Mouse (Mus musculus) spleen, adult 2 months (tissue): Measurements from ENCODE around the gene Spta1. TPM values are rescaled to one million over a fixed set of nuclear protein-coding genes. Genes with fewer than 3 reads are reported as not detected.

Source experiments
- DNase-seq, 2 experiments: peaks; one replicate each; pipeline versions ENCODE4 v3.0.0 to v3.0.0-alpha.2; 2012 to 2021; ENCODE audit warnings: low spot score in 2 of 2, low read depth in 1 of 2
- H3K27ac ChIP-seq: fragments of 200-500 bp; 2 replicates; pipeline ENCODE4 v1.5.1; 2012; ENCODE audit warnings: low read length, inconsistent platforms; ENCODE audit not compliant: insufficient read depth
- H3K27me3 ChIP-seq: fragments of 200-500 bp; 2 replicates; pipeline ENCODE4 v1.6.1; 2012; ENCODE audit warnings: mild to moderate bottlenecking, moderate library complexity, low read length, inconsistent platforms; ENCODE audit not compliant: control insufficient read depth, insufficient read depth
- H3K36me3 ChIP-seq: fragments of 200-500 bp; 2 replicates; pipeline ENCODE4 v1.6.1; 2012; ENCODE audit warnings: mild to moderate bottlenecking, low read length, inconsistent platforms; ENCODE audit not compliant: control insufficient read depth, insufficient read depth
- H3K4me1 ChIP-seq: fragments of 200-500 bp; 2 replicates; pipeline ENCODE4 v1.6.1; 2011; ENCODE audit warnings: inconsistent platforms; ENCODE audit not compliant: control insufficient read depth, insufficient read depth, insufficient read length
- H3K4me3 ChIP-seq: fragments of 200-500 bp; 2 replicates; pipeline ENCODE4 v1.5.1; 2011; ENCODE audit warnings: mild to moderate bottlenecking, inconsistent platforms; ENCODE audit not compliant: insufficient read depth, insufficient read length; ENCODE audit errors: extremely low read depth
- CTCF ChIP-seq: fragments of 200-500 bp; IDR thresholded peaks from 2 replicates; pipeline ENCODE4 v1.5.1; 2011; ENCODE audit warnings: mild to moderate bottlenecking, inconsistent platforms; ENCODE audit not compliant: insufficient read depth, insufficient read length, insufficient replicate concordance; ENCODE audit errors: extremely low read depth
- POLR2A ChIP-seq: fragments of 200-500 bp; IDR thresholded peaks from 2 replicates; pipeline ENCODE4 v1.6.1; 2011; ENCODE audit warnings: low read depth, low read length, inconsistent platforms
- WGBS: fragments of 180-500 bp; shearing (Covaris S2); methylation state at CpG from one replicate; pipeline ENCODE4 v1.1.7; 2018; 5-methylcytosine and 5-hydroxymethylcytosine counted together
- polyA plus RNA-seq: library from polyadenylated mRNA; depleted of rRNA; stranded (reverse); fragments of >200 nt; gene quantifications from 2 replicates; pipeline ENCODE4 v1.2.3, GENCODE M21; 2012

Spta1 gene
- polyA plus RNA-seq, 1 experiment = 3.2 TPM

GRCm38 (mm10) chr1:174157622-174158021 lies 15.0 kb upstream of the Spta1 start:
- Histone ChIP-seq H3K36me3 (no peaks in the 10 kb centered on the region), H3K27ac (no peak overlapping the region), H3K4me1 (no peaks in the 10 kb centered on the region), H3K4me3 (no peak overlapping the region), H3K27me3 (no peaks in the 10 kb centered on the region)
- no peak for TF ChIP-seq CTCF
- TF ChIP-seq POLR2A = no peak
- DNase-seq = no peak
- WGBS = 81% methylated on average over 3 of the region's 3 CpGs

GRCm38 (mm10) chr1:174158512-174158911 lies 14.1 kb upstream of the Spta1 start:
- no peaks in the 10 kb centered on the region for H3K4me1 ChIP-seq
- H3K4me3 ChIP-seq = no peak overlapping the region
- WGBS = 80% methylated on average over 1 of the region's 1 CpGs
- no peak overlapping the region for H3K27ac ChIP-seq
- no peaks in the 10 kb centered on the region for H3K36me3 ChIP-seq
- no peaks in the 10 kb centered on the region for H3K27me3 ChIP-seq
- no peak for DNase-seq
- no peak for TF ChIP-seq POLR2A
- no peak for TF ChIP-seq CTCF

- no peaks in the 10 kb centered on the region for H3K36me3 ChIP-seq
- no peaks in the 10 kb centered on the region for H3K4me1 ChIP-seq
- 35% methylated on average over 10 of the region's 10 CpGs for WGBS
- TF ChIP-seq POLR2A (no peak), CTCF (no peak)
- H3K4me3 ChIP-seq = no peak overlapping the region
- no peak overlapping the region for H3K27ac ChIP-seq
- no peak for DNase-seq
- no peaks in the 10 kb centered on the region for H3K27me3 ChIP-seq
Observed at GRCm38 (mm10) chr1:174159095-174159494, 13.5 kb upstream of the Spta1 start.

DNA sequence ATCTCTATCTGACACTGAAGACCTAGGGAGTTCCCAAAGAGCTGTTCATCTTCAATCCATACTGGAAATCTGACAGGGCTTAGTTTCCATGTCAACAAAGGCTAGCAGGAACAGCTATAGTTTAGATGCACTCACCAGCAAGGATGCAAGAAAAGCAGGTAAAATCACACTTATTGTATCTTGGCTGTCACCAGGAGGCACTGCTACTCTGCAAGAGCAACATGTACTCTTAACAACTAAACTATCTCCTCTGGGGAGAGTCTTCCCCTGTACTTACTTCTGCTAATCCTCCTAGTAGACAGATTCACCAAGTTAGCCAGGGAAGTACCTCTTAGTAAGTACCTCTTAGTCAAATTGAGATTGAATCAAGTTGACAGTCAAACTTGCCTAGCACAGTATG lies 3.6 kb upstream of the Spta1 start:
- Histone ChIP-seq H3K36me3 (no peaks in the 10 kb centered on the region), H3K27ac (no peak overlapping the region), H3K4me1 (no peaks in the 10 kb centered on the region), H3K4me3 (no peak overlapping the region), H3K27me3 (no peaks in the 10 kb centered on the region)
- TF ChIP-seq POLR2A (no peak), CTCF (no peak)
- no peak for DNase-seq

GRCm38 (mm10) chr1:174170706-174171501 lies 1.7 kb upstream of the Spta1 start:
- Histone ChIP-seq H3K4me3 (no peak overlapping the region), H3K27me3 (no peaks in the 10 kb centered on the region), H3K36me3 (no peaks in the 10 kb centered on the region), H3K4me1 (no peaks in the 10 kb centered on the region), H3K27ac (no peak overlapping the region)
- TF ChIP-seq POLR2A = no peak
- TF ChIP-seq CTCF = no peak
- 75% methylated on average over 5 of the region's 5 CpGs for WGBS
- no peak for DNase-seq

GRCm38 (mm10) chr1:174171537-174171936 lies 1.0 kb upstream of the Spta1 start:
- Histone ChIP-seq H3K27ac (no peak overlapping the region; the same call in 1 of the 2 replicates), H3K36me3 (no peaks in the 10 kb centered on the region), H3K27me3 (no peaks in the 10 kb centered on the region), H3K4me3 (no peak overlapping the region), H3K4me1 (no peaks in the 10 kb centered on the region)
- TF ChIP-seq POLR2A (no peak), CTCF (no peak)
- DNase-seq = no peak
- 80% methylated on average over 2 of the region's 2 CpGs for WGBS

GRCm38 (mm10) chr1:174204699-174205098 lies 32.1 kb downstream of the Spta1 start:
- WGBS = 40% methylated on average over 7 of the region's 7 CpGs
- no peaks in the 10 kb centered on the region for H3K36me3 ChIP-seq
- no peak overlapping the region for H3K4me3 ChIP-seq
- no peak for TF ChIP-seq CTCF
- no peak for TF ChIP-seq POLR2A
- no peak overlapping the region for H3K27ac ChIP-seq
- no peaks in the 10 kb centered on the region for H3K4me1 ChIP-seq
- no peaks in the 10 kb centered on the region for H3K27me3 ChIP-seq
- DNase-seq = no peak
